Mouse (Mus musculus): ENCODE measurements around the gene Gpr61.

Gene Gpr61

DNA sequence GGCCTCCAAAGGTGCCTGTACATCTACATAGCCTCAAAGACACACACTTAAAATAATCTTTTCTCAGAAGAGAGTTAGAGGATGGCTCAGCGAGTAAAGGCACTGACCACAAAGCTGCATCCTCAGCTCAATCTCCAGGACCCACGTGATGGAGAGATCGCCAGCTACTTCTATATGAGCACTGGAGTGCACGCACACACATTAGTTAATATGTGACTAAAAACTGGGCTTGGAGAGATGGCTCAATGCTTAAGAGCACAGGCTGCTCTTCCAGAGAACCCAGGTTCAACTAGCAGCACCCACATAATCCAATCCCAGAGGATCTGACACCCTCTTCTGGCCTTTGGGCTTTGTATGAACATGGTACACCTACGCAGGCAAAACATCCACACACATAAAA, 23.5 kb downstream of the Gpr61 start:
- CTCF ChIA-PET = no interaction called here

DNA sequence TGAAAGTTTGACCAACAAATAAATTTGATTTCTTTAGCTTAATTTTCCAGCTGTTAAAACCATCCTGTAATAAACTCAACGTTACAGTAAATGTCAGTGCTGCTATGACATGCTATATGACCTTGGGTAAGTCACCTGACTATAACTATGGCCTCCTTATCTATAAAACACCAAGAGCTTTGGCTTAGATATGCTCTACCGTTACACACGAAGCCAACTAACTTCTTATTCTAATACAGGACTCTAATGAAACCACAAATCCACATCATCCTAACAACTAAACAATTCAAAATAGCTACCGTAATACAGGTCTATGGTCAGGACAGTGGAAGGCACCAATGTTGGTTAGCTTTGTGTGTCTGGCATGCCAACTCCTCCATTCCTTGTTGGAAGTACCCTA, 24.9 kb downstream of the Gpr61 start:
- CTCF ChIA-PET = no interaction called here

DNA sequence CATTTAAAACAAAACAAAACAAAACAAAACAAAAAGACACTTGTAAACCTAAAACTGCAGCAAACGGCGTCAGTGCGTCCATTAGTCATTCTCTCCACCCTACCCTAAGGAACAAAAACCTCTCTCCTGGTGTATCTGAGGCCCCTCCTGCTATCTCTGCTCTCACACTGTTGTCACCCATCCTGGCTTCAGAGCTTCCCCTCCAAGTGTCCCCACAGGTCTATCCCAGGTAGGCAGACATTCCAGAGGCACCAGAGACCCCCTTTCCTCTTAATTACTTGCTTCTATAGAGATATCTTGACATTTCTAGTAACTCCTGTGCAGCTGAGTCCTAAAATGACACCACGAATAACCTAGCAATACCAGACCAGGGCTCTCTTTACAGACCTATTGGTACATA, 25.3 kb downstream of the Gpr61 start:
- CTCF ChIA-PET = no interaction called here

DNA sequence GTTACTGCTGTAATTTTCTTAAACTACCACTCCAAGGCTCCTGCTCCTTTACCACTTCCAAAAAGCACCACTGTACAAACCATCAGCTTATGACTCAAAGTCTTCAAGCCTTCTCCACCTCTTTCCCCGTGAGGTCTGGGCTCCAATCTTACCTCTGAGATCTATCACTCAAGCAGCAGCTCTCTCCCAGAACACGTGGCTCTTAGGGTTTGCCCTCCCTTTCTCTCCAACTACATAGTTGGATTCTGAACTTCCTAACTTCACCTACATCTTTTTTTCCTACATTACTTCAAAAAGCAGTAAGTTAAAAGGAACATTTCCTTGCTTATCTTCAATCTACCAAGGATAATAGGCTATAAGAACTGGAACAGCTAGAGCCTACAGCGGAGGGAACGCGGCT, 26.2 kb downstream of the Gpr61 start:
- CTCF ChIA-PET = no interaction called here

DNA sequence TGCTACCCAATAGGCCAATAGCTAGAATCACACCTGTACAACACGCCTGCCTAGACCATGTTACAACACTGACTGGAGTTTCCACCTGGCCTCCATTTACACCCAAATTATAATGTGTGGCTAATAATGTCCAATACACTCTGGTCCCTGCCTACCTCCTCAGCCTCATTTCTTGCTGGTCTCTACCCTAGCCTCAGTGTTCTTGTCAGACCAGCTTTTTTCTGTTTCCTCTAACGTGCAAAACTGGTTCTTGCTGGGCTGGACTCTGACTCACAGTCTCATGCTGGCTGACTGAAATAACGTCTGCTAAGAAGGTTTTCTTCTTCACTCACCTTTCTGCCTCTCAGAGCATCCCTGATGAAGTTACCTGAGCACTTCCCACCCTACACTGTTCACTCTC, 28.4 kb downstream of the Gpr61 start:
- CTCF ChIA-PET = no interaction called here

DNA sequence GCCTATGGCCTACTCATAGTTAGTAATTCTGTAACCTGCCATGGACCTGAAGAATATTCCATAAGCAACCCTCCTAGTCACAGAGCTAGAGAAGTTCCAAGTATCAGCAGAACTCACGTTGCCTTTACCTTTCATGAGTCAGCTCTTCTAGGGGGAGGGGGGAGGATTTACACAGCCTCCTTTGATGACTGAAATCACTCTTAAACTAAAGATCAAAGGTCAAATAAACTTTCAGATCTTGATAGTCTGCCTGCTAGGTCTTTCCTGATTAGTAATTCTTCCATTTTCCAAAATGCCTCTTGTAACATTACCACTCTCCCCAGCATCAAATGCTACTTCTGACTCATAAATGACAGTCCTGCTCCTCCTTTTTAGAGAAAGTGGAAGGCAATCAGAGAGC, 30.6 kb downstream of the Gpr61 start:
- CTCF ChIA-PET = no interaction called here

DNA sequence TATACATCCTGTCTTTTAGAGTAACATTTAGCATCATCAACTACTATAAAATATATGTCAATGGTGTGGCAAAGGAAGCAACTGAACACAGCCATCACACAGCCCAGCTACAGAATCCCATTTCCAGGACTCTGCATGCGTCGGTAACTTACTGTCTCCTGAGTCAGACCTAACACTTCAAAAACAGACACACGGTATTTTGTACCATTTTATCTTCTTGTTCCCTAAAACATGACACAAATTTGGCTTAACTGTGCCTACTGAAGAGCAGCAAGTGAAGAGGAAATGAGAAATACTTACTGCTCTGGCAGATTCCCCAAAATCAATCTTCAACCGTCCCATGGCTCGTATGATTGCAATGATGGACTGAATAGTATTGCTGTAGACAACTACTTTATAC, 31.4 kb downstream of the Gpr61 start:
- CTCF ChIA-PET = no interaction called here

DNA sequence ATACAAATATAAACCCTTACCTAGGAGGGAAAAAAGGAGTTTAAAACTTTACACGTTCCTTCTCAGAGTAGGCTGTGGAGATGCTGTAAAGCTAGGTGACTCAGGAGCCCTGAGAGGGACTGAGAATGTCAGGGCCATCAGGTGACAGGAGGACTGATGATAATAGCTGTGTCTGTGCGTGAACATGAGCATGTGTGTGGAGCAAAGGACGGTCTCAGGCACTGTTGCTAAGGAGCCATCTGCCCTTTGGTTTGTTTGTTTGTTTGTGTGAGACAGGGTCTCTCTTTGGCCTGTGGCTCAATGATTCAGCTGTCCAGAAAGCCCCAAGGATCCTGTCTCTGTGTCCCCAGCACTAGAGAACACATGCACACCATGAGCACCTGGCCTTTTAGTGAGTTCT, 33.6 kb downstream of the Gpr61 start:
- CTCF ChIA-PET = interaction anchor here (0.6 kb wide), 1 partner anchor 13 kb away, joined by 3 read pairs; no protein-coding TSS in a partner anchor

DNA sequence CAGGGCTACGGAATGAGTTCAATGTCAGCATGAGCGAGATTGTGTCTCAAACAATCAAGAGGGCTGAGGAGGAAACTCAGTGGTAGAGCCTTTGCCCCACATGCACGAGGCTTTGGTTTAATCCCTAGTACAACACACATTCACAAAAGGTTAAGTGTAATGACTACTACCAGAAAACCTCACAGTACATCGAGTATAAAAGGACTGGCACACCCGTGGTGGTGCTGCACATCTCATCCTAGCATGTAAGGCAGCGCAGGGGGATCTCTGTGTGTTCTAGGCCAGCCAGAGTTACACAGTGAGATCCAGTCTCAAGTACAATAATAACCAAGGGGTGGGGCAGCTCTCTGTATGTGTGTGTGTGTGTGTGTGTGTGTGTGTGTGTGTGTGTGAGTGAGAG, 37.2 kb downstream of the Gpr61 start:
- CTCF ChIA-PET = interaction anchor here (0.7 kb wide), 1 partner anchor 162 kb away, joined by 7 read pairs; no protein-coding TSS in a partner anchor

DNA sequence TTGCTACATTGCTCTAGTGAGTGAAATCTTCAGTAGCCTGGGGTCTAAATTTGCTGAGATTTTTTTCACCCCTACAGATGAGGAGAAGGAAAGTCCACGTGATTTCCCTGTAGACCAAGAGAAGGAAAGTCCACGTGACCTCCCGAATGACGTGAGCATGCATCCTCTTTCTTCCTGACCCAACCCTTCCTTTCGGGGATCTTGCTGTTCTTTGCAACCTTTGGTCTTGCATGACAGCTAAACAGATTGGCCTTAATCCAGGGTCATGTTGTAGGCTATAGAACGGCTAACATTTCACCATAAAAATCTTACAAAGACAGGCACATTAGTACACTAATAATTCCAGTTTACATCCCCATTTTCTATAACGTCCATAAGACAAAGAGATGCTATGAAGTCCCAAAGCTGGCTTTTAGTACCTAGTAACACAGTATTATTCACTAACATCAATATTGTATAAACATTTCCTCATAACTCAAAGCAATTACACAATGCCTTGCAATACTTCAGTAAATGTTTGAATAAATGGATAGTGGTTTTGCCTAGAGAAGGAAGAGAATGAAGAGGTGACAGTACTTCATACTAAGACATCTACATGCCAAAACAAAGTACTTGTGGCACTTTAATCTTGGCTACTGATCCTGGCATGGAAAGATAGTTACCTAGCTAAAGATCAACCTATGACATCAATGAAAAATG, 40.9 kb downstream of the Gpr61 start:
- CTCF ChIA-PET = no interaction called here

DNA sequence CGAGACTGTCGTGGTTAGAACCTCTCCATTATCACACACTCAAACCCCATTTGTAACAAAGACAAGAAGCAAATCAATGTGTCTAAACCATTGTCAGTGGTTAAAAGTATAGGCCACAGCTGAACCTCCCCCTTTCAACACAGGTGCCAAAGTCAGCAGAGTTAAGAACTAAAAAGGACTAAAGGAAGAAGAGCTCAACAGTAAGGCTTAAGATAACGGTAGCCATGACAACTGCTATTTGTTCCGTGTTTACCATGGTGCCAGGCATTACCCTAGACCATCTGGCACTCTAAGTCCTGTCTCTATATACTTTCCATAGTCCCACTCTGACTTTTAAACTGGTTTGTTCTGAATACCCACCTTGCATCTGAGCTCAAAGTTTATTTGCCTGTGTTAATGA, 42.0 kb downstream of the Gpr61 start:
- CTCF ChIA-PET = no interaction called here

DNA sequence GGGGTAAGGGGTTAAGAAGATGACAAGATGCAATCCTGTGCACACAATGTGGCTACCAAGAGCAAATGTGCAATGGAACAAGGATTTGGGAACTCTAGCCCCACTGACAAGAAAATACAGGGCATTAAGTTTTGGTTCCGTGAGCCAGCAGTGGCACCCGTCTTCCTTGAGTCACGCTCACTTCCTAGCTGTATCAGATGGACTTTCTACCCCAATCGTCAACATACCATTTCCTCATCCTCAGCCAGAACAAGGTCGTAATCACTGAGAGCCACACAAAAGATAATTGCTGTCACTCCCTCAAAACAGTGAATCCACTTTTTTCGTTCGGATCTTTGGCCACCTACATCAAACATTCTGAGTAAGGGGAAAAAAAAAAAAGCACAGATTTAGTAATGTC, 42.4 kb downstream of the Gpr61 start:
- CTCF ChIA-PET = no interaction called here

DNA sequence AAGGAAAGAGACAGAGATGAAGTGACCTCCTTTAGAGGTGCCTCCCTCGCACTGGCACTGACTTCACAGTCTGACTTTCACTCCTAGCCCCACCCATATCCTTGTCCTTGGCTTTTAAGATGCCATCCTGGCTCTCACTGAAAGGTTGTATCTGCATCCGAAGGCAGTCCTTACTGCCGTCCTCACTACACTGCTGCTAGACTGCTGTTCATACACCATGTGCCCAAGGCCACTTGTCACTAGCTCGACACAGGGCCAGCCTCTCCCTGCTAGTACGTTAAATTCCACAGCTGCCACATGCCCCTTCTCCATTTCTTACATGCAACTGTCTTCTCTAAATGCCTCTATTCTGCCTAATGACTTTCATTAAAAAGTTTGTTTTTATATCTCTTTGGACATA, 43.4 kb downstream of the Gpr61 start:
- CTCF ChIA-PET = no interaction called here

DNA sequence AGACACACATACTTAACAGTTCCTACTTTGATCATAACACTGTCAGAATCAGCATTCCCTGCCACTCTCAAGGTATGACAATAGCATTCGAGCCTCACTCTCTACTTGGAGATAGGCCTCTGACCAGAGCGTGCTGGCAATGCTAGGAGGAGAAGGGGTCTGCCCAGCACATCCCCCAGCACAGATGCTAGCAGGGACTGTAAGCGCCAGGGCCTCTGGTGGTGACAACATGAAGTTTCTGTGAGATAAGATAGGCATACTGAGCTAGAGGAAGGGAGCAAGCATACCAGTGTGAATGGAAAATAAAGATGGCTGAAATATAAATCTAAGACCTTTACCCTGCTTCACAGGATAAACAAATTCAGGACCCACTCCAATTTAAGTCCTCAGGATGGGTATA, 49.4 kb downstream of the Gpr61 start:
- CTCF ChIA-PET = no interaction called here

DNA sequence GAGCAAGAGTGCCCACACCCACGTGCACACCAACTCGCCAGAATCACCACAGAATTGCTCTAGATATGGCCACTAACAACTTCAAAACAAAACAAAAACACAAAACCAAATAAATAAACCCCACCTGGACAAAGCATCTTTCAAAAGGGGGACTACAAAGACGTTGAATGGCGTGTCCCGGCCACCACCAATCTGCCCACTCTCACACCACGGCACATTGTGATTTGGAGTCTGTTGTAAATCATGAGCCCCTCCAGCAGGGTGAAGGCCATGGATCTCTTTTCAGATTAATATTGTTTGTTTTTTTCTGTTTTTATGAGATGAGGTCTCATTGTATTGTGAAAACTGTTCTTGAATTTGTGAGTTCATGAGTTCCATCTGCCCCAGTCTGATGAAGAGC, 52.6 kb downstream of the Gpr61 start:
- CTCF ChIA-PET = no interaction called here

DNA sequence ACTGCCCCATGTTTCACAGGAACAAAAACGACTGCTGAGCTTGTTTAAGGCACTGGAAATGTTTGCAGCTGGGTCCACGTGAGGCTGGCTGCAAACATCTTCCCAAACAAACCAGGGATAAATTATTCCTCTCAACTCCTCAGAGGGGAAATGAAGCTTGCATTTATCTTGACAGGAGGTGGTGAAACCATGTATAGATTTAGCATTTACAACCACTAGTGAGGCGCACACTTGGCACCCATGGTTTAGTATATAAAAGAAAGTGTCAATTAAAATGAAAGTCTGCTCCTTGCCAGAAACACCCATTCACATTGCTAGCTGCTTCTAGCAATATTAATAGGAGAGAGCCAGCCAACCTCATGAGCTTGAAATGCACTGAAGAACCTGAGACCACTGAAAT, 53.1 kb downstream of the Gpr61 start:
- CTCF ChIA-PET = no interaction called here

Measured in spleen, embryonic (tissue).